8 mouse cellular contexts compared by ENCODE assay signal in genomic region chr4:126104261-126105075, GRCm38 (mm10). TPM values are rescaled to one million over a fixed set of nuclear protein-coding genes. Genes with fewer than 3 reads are reported as not detected.
A peak's percentile ranks its signal among the peaks of the same experiment; 100 is the strongest.
DNase-seq lines count a peak whose midpoint lies in the region; ATAC-seq and TF ChIP-seq lines count a peak whose summit lies in the region.

No protein-coding gene starts in this region.

- no peak for TF ChIP-seq POLR2A in bone marrow macrophage, adult 2 months (IDR thresholded peaks at IDR 0.05; ENCODE audit: borderline replicate concordance, low read depth, low read length)
- TF ChIP-seq POLR2A in olfactory bulb, adult 2 months (IDR thresholded peaks at IDR 0.05; ENCODE audit: insufficient read depth, low read depth, low read length) = no peak

- peak overlapping the region; percentile 79 for H3K9ac ChIP-seq in forebrain, embryonic 12.5 days
- H3K9ac ChIP-seq in liver, embryonic 15.5 days = peak overlapping the region; percentile 82

- 4% methylated on average over 33 of the region's 34 CpGs for WGBS in forebrain, embryonic 12.5 days
- under 1% methylated on average over 34 of the region's 34 CpGs for WGBS in liver, embryonic 15.5 days (ENCODE audit: insufficient replicate concordance)
- WGBS in olfactory bulb, adult 2 months = 1% methylated on average over 34 of the region's 34 CpGs

- H3K27ac ChIP-seq in bone marrow macrophage, adult 2 months (ENCODE audit: insufficient read depth, low read depth, low read length) = no peak overlapping the region
- H3K27ac ChIP-seq in forebrain, embryonic 12.5 days = 0 out of 2 replicates have a peak overlapping the region, but pooled peaks have one; percentile 8
- peak overlapping the region; percentile 99 for H3K27ac ChIP-seq in liver, embryonic 15.5 days (replicated peaks)
- H3K27ac ChIP-seq in olfactory bulb, adult 2 months (ENCODE audit: insufficient read depth, low read depth, low read length) = peak overlapping the region; percentile 58

- no peak for TF ChIP-seq CTCF in bone marrow macrophage, adult 2 months (IDR thresholded peaks at IDR 0.05; ENCODE audit: low read depth, low read length)
- no peak for TF ChIP-seq CTCF in olfactory bulb, adult 2 months (IDR thresholded peaks at IDR 0.05; ENCODE audit: insufficient read depth, low read depth, low read length)

- DNase-seq in right cerebral cortex, adult 2 months (ENCODE audit: low spot score in 2 of 2) = peak; percentile 42 to 47
- no peak for DNase-seq in right cerebral cortex, adult 18-20 months
- DNase-seq in kidney, adult 18-20 months = peak; percentile 83
- DNase-seq in c-Kit-positive CD71-positive TER-119-positive erythroid progenitor cells, embryonic 14.5 days (ENCODE audit: low spot score) = no peak

- no peaks in the 10 kb centered on the region; the same call in 1 of the 2 replicates for H3K36me3 ChIP-seq in forebrain, embryonic 12.5 days (replicated peaks)
- H3K36me3 ChIP-seq in liver, embryonic 15.5 days (replicated peaks) = no peaks in the 10 kb centered on the region

- peak overlapping the region; percentile 91 for H3K4me2 ChIP-seq in forebrain, embryonic 12.5 days
- peak overlapping the region; percentile 96 for H3K4me2 ChIP-seq in liver, embryonic 15.5 days

- H3K4me3 ChIP-seq in bone marrow macrophage, adult 2 months (ENCODE audit: insufficient read depth, low read length) = peak overlapping the region; percentile 66
- H3K4me3 ChIP-seq in forebrain, embryonic 12.5 days (replicated peaks) = peak overlapping the region; percentile 77
- H3K4me3 ChIP-seq in liver, embryonic 15.5 days (replicated peaks) = peak overlapping the region; percentile 84
- H3K4me3 ChIP-seq in olfactory bulb, adult 2 months (ENCODE audit: insufficient read depth, low read depth, low read length) = peak overlapping the region; percentile 70

- peak; percentile 11; the same call in 1 of the 2 replicates for ATAC-seq in forebrain, embryonic 12.5 days (ENCODE audit: low FRiP score)
- no peak for ATAC-seq in liver, embryonic 15.5 days (ENCODE audit: insufficient read depth)

- H3K27me3 ChIP-seq in forebrain, embryonic 12.5 days = no peaks in the 10 kb centered on the region
- H3K27me3 ChIP-seq in liver, embryonic 15.5 days = no peaks in the 10 kb centered on the region

- peaks cover 53% of the 10 kb centered on the region for H3K4me1 ChIP-seq in bone marrow macrophage, adult 2 months (ENCODE audit: control insufficient read depth, insufficient read depth, low read length)
- H3K4me1 ChIP-seq in forebrain, embryonic 12.5 days = peaks cover 50% of the 10 kb centered on the region
- peaks cover 83% of the 10 kb centered on the region for H3K4me1 ChIP-seq in liver, embryonic 15.5 days (replicated peaks)
- peaks cover 40% of the 10 kb centered on the region for H3K4me1 ChIP-seq in olfactory bulb, adult 2 months (ENCODE audit: control insufficient read depth, insufficient read depth, low read length)

- H3K9me3 ChIP-seq in forebrain, embryonic 12.5 days = no peaks in the 10 kb centered on the region
- no peaks in the 10 kb centered on the region for H3K9me3 ChIP-seq in liver, embryonic 15.5 days (replicated peaks)

RNA-seq across cellular contexts. Expression of gene Stk40, which starts 0.7 kb away (rescaled TPM):
- polyA plus RNA-seq in bone marrow macrophage, adult 2 months (2012; ENCODE audit: insufficient read depth, insufficient read length, missing spikeins) = 25.5 and 26.5 TPM in 2 replicates
- polyA plus RNA-seq in forebrain, embryonic 12.5 days (2016; fragmentation: Nextera tagmentation; extraction: Ambion mirVana) = 42.8 and 48.5 TPM in 2 replicates
- 13.1 and 15.5 TPM in 2 replicates for polyA plus RNA-seq in liver, embryonic 15.5 days (2015; fragmentation: Nextera tagmentation; extraction: Ambion mirVana)
- not detected in 2 replicates for polyA plus RNA-seq in olfactory bulb, adult 2 months (2012; ENCODE audit: insufficient read depth, insufficient read length, low replicate concordance, missing spikeins)

RNA-seq across cellular contexts. Expression of gene Lsm10, which starts 8.0 kb away (rescaled TPM):
- polyA plus RNA-seq in bone marrow macrophage, adult 2 months (2012; ENCODE audit: insufficient read depth, insufficient read length, missing spikeins) = 37.9 and 38.6 TPM in 2 replicates
- polyA plus RNA-seq in forebrain, embryonic 12.5 days (2016; fragmentation: Nextera tagmentation; extraction: Ambion mirVana) = 41.9 and 46.6 TPM in 2 replicates
- polyA plus RNA-seq in liver, embryonic 15.5 days (2015; fragmentation: Nextera tagmentation; extraction: Ambion mirVana) = 25.5 and 26.7 TPM in 2 replicates
- not detected in 2 replicates for polyA plus RNA-seq in olfactory bulb, adult 2 months (2012; ENCODE audit: insufficient read depth, insufficient read length, low replicate concordance, missing spikeins)

RNA-seq across cellular contexts. Expression of gene Eva1b, which starts 43.1 kb away (rescaled TPM):
- polyA plus RNA-seq in bone marrow macrophage, adult 2 months (2012; ENCODE audit: insufficient read depth, insufficient read length, missing spikeins) = 20.7 and 23.1 TPM in 2 replicates
- 13.1 and 15.9 TPM in 2 replicates for polyA plus RNA-seq in forebrain, embryonic 12.5 days (2016; fragmentation: Nextera tagmentation; extraction: Ambion mirVana)
- polyA plus RNA-seq in liver, embryonic 15.5 days (2015; fragmentation: Nextera tagmentation; extraction: Ambion mirVana) = 12.5 and 14.0 TPM in 2 replicates
- polyA plus RNA-seq in olfactory bulb, adult 2 months (2012; ENCODE audit: insufficient read depth, insufficient read length, low replicate concordance, missing spikeins) = not detected in 2 replicates

RNA-seq across cellular contexts. Expression of gene Oscp1, which starts 46.1 kb away (rescaled TPM):
- 3.7 and 6.2 TPM in 2 replicates for polyA plus RNA-seq in bone marrow macrophage, adult 2 months (2012; ENCODE audit: insufficient read depth, insufficient read length, missing spikeins)
- 26.8 and 32.2 TPM in 2 replicates for polyA plus RNA-seq in forebrain, embryonic 12.5 days (2016; fragmentation: Nextera tagmentation; extraction: Ambion mirVana)
- 1.6 and 1.9 TPM in 2 replicates for polyA plus RNA-seq in liver, embryonic 15.5 days (2015; fragmentation: Nextera tagmentation; extraction: Ambion mirVana)
- polyA plus RNA-seq in olfactory bulb, adult 2 months (2012; ENCODE audit: insufficient read depth, insufficient read length, low replicate concordance, missing spikeins) = not detected in 2 replicates

RNA-seq across cellular contexts. Expression of gene Mrps15, which starts 57.7 kb away (rescaled TPM):
- polyA plus RNA-seq in bone marrow macrophage, adult 2 months (2012; ENCODE audit: insufficient read depth, insufficient read length, missing spikeins) = 93.3 and 98.8 TPM in 2 replicates
- polyA plus RNA-seq in forebrain, embryonic 12.5 days (2016; fragmentation: Nextera tagmentation; extraction: Ambion mirVana) = 125 and 132 TPM in 2 replicates
- 68.1 and 74.3 TPM in 2 replicates for polyA plus RNA-seq in liver, embryonic 15.5 days (2015; fragmentation: Nextera tagmentation; extraction: Ambion mirVana)
- polyA plus RNA-seq in olfactory bulb, adult 2 months (2012; ENCODE audit: insufficient read depth, insufficient read length, low replicate concordance, missing spikeins) = not detected in 2 replicates

Comparison
In these comparisons a context has a peak if more than half of its experiments do, and no peak if none do; other contexts are left out.
1. DNase-seq: peak in right cerebral cortex, adult 2 months (2 of 2) and kidney, adult 18-20 months (single experiment); none in right cerebral cortex, adult 18-20 months (single experiment) and c-Kit-positive CD71-positive TER-119-positive erythroid progenitor cells, embryonic 14.5 days (single experiment).
2. RNA of gene Stk40, which starts 0.7 kb away (polyA plus RNA-seq): 42.8 to 48.5 TPM in forebrain, embryonic 12.5 days, 25.5 to 26.5 TPM in bone marrow macrophage, adult 2 months and 13.1 to 15.5 TPM in liver, embryonic 15.5 days; not detected in olfactory bulb, adult 2 months; every median in the first group is over 10 times any median in the second.
3. RNA of gene Lsm10, which starts 8.0 kb away (polyA plus RNA-seq): 41.9 to 46.6 TPM in forebrain, embryonic 12.5 days, 37.9 to 38.6 TPM in bone marrow macrophage, adult 2 months and 25.5 to 26.7 TPM in liver, embryonic 15.5 days; not detected in olfactory bulb, adult 2 months; every median in the first group is over 10 times any median in the second.
4. RNA of gene Eva1b, which starts 43.1 kb away (polyA plus RNA-seq): 20.7 to 23.1 TPM in bone marrow macrophage, adult 2 months, 13.1 to 15.9 TPM in forebrain, embryonic 12.5 days and 12.5 to 14.0 TPM in liver, embryonic 15.5 days; not detected in olfactory bulb, adult 2 months; every median in the first group is over 10 times any median in the second.
5. Peak in every context shown above with its lines, with median percentiles within 50 percentile points of each other: H3K4me3 ChIP-seq.